Mouse (Mus musculus): ENCODE measurements around the gene Mycbp2. TPM values are rescaled to one million over a fixed set of nuclear protein-coding genes. Genes with fewer than 3 reads are reported as not detected.

Gene Mycbp2
- polyA plus RNA-seq, 1 experiment = 21.3 TPM

- 98% methylated on average over 3 of the region's 3 CpGs for WGBS
- Histone ChIP-seq H3K4me3 (replicated peaks; ENCODE audit: extremely low read depth, low read depth, low read length) (no peak overlapping the region), H3K4me1 (ENCODE audit: control insufficient read depth, insufficient read depth, low read length) (no peaks in the 10 kb centered on the region)
- TF ChIP-seq CTCF (IDR thresholded peaks at IDR 0.05; ENCODE audit: insufficient read depth, low read length) = no peak
- TF ChIP-seq POLR2A (IDR thresholded peaks at IDR 0.05; ENCODE audit: borderline replicate concordance, extremely low read depth, low read depth, low read length) = no peak
- no peak for DNase-seq
Measured at GRCm38 (mm10) chr14:103114994-103115670, 231.5 kb downstream of the Mycbp2 start.

DNA sequence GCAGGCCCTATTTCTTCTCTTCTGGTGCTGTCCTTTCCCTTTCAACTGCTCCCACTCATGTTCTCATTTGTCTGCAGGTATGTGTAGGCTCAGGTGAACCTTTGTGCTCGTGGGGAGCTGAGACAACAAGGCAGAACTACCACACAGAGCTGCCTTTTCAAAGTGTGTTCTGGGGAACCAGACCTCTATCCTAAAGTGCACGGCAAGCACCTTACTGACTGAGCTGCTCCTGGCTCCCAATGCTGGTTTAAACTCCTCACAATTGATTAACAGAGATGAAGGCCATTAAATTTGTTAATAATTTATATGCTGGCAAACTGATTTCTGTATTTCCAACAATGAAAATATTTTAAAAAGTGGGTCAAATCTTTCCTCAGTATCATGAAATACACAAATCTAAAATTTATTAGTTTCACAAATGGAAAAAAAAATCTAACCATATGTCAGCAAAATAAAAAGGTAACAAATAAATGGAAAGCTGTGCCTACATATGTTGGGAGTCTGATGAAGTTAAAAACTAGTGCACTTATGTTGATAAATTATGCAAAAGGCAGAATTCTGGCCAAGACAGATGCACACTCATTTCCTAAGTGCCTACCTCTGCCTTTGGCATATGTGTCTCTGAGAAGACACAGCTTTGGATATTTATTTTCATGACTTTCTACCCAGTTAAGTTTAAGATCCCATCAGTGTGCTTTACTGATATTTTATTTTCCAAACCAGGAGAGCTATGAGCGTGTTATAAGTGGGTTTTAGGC lies 233.8 kb downstream of the Mycbp2 start:
- TF ChIP-seq POLR2A (IDR thresholded peaks at IDR 0.05; ENCODE audit: borderline replicate concordance, extremely low read depth, low read depth, low read length) (no peak), CTCF (IDR thresholded peaks at IDR 0.05; ENCODE audit: insufficient read depth, low read length) (no peak)
- DNase-seq = no peak
- WGBS = 91% methylated on average over 3 of the region's 3 CpGs
- Histone ChIP-seq H3K4me1 (ENCODE audit: control insufficient read depth, insufficient read depth, low read length) (no peaks in the 10 kb centered on the region), H3K4me3 (replicated peaks; ENCODE audit: extremely low read depth, low read depth, low read length) (no peak overlapping the region)

DNA sequence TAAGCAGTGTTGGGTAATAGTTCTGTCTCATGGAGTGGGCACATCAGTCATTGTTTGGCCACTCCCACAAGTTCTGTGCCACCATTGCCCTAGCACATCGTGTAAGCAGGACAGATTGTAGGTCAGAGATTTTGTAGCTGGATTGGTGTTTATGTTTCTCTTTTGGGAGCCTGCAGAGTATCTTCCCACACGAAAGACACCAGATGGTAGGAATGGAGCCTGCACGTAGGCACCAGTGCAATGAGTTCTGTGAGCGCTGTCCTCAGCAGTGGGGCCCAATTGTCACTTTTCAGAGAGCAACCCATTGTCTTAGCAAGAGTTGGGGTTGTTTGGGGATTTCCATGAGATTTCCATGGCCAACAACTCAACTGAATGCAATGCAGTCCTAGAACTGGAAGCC lies 236.6 kb downstream of the Mycbp2 start:
- Histone ChIP-seq H3K4me1 (ENCODE audit: control insufficient read depth, insufficient read depth, low read length) (no peaks in the 10 kb centered on the region), H3K4me3 (replicated peaks; ENCODE audit: extremely low read depth, low read depth, low read length) (no peak overlapping the region)
- WGBS = 86% methylated on average over 4 of the region's 4 CpGs
- TF ChIP-seq CTCF (IDR thresholded peaks at IDR 0.05; ENCODE audit: insufficient read depth, low read length) = no peak
- no peak for TF ChIP-seq POLR2A (IDR thresholded peaks at IDR 0.05; ENCODE audit: borderline replicate concordance, extremely low read depth, low read depth, low read length)
- DNase-seq = no peak

DNA sequence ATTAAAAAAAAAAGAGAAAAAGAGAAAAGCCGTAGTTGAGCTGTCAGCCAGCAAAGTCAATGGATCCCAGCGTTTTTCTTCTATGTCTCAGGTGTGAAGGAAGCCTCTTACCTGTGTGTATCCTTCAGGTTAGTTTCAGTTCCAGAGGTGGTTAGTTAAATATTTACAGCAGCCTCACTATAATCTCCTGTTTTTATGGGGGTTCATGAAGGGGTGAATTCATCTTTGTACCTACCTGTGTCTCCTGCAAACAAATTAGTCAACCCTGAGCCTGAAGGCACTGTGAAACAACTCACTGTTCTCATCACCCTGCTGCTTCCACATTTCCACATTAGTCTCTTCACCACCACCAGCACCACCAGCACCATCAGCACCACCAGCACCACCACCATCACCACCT lies 240.3 kb downstream of the Mycbp2 start:
- 94% methylated on average over 2 of the region's 2 CpGs for WGBS
- no peak for TF ChIP-seq CTCF (IDR thresholded peaks at IDR 0.05; ENCODE audit: insufficient read depth, low read length)
- TF ChIP-seq POLR2A (IDR thresholded peaks at IDR 0.05; ENCODE audit: borderline replicate concordance, extremely low read depth, low read depth, low read length) = no peak
- Histone ChIP-seq H3K4me1 (ENCODE audit: control insufficient read depth, insufficient read depth, low read length) (no peaks in the 10 kb centered on the region), H3K4me3 (replicated peaks; ENCODE audit: extremely low read depth, low read depth, low read length) (no peak overlapping the region)
- no peak for DNase-seq

DNA sequence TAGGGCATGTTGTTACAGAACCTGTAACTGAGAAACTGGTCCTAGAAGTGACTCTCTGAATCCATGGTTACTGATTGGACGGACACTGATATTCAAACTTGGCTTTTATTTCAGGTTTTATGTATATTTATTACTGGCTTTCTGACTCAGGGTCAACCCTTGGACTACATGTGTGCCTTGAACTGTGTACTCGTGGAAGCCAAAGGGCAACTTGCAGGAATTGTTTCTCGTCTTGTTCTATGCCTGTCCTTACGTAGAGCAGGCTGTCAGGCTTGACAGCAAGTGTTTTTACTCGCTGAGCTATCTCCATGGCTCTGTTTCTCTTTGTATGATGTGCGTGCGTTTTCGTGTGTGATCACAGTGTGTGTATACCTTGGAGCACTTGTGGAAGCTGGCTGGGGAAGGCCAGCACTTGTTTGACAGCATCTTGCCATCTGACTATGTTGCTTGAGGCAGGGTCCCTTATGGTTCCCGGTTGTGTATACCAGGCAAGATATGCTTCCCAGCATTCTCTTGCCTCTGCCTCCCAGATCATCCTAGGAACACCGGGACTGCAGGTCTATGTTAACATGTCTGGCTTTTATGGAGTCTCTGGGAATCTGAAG lies 243.8 kb downstream of the Mycbp2 start:
- no peak for DNase-seq
- Histone ChIP-seq H3K4me3 (replicated peaks; ENCODE audit: extremely low read depth, low read depth, low read length) (no peak overlapping the region), H3K4me1 (ENCODE audit: control insufficient read depth, insufficient read depth, low read length) (no peaks in the 10 kb centered on the region)
- TF ChIP-seq POLR2A (IDR thresholded peaks at IDR 0.05; ENCODE audit: borderline replicate concordance, extremely low read depth, low read depth, low read length) (no peak), CTCF (IDR thresholded peaks at IDR 0.05; ENCODE audit: insufficient read depth, low read length) (no peak)
- 53% methylated on average over 10 of the region's 10 CpGs for WGBS

DNA sequence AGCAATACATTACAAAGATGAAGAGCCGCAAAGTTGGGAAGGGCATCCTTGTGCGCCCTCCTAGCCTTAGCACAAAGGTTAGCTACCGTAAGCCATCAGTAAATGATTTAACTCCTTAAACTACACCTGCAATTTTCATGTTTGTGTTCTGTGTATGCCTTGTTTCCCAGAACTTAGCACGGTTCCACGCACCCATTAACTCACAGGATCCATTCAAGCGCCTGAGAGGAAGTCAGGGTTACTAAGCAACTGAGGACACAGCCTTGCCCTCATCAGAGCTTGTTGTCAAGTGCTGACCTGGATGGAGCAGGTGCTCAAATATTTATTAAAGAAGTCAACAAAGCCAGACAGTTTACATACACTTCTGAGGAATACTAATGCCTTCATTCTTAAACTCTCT lies 244.4 kb downstream of the Mycbp2 start:
- TF ChIP-seq CTCF (IDR thresholded peaks at IDR 0.05; ENCODE audit: insufficient read depth, low read length) (no peak), POLR2A (IDR thresholded peaks at IDR 0.05; ENCODE audit: borderline replicate concordance, extremely low read depth, low read depth, low read length) (no peak)
- DNase-seq = no peak
- Histone ChIP-seq H3K4me1 (ENCODE audit: control insufficient read depth, insufficient read depth, low read length) (0 out of 2 replicates have a peak, but pooled peaks cover 3% of the 10 kb centered on the region), H3K4me3 (replicated peaks; ENCODE audit: extremely low read depth, low read depth, low read length) (no peak overlapping the region)
- WGBS = 46% methylated on average over 6 of the region's 6 CpGs

DNA sequence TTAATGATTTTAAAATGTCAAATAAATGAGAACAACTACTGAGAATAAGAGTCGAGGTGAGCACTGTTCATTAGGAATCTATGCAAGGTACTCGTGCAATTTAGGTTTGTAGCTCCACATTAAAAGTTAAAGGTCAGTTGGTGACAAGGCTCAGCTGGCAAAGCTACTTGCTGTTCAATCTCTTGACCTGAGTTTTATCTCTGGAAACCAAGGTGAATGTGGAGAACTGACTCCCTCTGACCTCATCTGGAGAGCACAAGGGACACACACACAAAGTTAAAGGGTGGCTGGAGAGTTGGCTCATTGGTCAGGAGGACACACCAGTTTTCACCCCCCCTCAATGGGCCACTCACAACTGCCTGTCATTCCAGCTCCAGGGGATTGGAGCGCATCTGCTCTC lies 245.4 kb downstream of the Mycbp2 start:
- H3K4me1 ChIP-seq (ENCODE audit: control insufficient read depth, insufficient read depth, low read length) = peaks cover 7% of the 10 kb centered on the region; the same call in 1 of the 2 replicates
- no peak overlapping the region for H3K4me3 ChIP-seq (replicated peaks; ENCODE audit: extremely low read depth, low read depth, low read length)
- no peak for TF ChIP-seq CTCF (IDR thresholded peaks at IDR 0.05; ENCODE audit: insufficient read depth, low read length)
- TF ChIP-seq POLR2A (IDR thresholded peaks at IDR 0.05; ENCODE audit: borderline replicate concordance, extremely low read depth, low read depth, low read length) = no peak
- no peak for DNase-seq
- WGBS = 63% methylated on average over 3 of the region's 3 CpGs

GRCm38 (mm10) chr14:103100296-103100695 lies 246.3 kb downstream of the Mycbp2 start:
- WGBS = 63% methylated on average over 13 of the region's 13 CpGs
- Histone ChIP-seq H3K4me1 (ENCODE audit: control insufficient read depth, insufficient read depth, low read length) (peaks cover 9% of the 10 kb centered on the region; the same call in 1 of the 2 replicates), H3K4me3 (replicated peaks; ENCODE audit: extremely low read depth, low read depth, low read length) (no peak overlapping the region)
- DNase-seq = no peak
- TF ChIP-seq POLR2A (IDR thresholded peaks at IDR 0.05; ENCODE audit: borderline replicate concordance, extremely low read depth, low read depth, low read length) = no peak
- TF ChIP-seq CTCF (IDR thresholded peaks at IDR 0.05; ENCODE audit: insufficient read depth, low read length) = no peak

DNA sequence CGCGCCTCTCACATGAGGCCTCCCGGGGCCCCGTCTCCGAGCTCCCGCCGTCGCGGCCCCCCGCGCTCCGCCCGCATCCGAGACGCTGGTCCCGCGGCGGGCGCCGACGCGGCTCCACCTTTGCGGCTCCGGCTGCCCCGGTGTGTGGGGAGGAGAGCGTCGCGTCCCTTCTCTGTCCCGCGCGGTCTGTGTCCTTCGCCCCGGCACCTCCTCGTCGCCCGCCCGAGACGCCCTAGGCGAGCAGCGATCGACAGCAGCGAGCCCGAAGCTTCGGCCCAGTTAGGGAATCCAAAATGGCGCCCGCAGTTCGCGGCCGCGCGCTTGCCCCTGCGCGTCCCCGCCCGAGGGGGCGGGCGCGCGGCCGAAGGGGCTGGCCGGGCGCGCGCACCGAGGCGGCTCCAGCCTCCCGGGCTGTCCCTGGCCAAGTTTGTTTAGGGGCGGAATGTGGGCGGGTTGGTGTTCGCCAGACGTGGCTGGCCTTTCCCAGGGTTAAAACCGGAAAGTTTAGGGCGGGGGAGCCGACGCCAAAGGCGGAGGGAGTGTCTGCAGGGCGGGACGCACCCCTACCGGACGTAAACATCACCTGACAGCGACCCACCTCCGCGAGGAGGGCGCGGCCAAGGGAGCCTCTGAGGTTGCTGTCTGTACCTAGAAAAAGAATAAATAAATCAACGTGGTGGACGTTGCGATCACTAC lies 247.2 kb downstream of the Mycbp2 start, which contains the start of gene Fbxl3:
Gene Fbxl3 (minus strand): TSS at position 329 of the 696 bp plus-strand sequence.
- H3K4me1 ChIP-seq (ENCODE audit: control insufficient read depth, insufficient read depth, low read length) = peaks cover 9% of the 10 kb centered on the region
- no peak for TF ChIP-seq CTCF (IDR thresholded peaks at IDR 0.05; ENCODE audit: insufficient read depth, low read length)
- TF ChIP-seq POLR2A (IDR thresholded peaks at IDR 0.05; ENCODE audit: borderline replicate concordance, extremely low read depth, low read depth, low read length) = peak; percentile 65; the same call in 1 of the 2 replicates
- DNase-seq = peak; percentile 91
- peak within 1 kb of the TSS; percentile 80 for H3K4me3 ChIP-seq (replicated peaks; ENCODE audit: extremely low read depth, low read depth, low read length)
- WGBS = under 1% methylated on average over 88 of the region's 88 CpGs
